Mouse (Mus musculus): ENCODE data around the gene Ugt1a6b. TPM values are rescaled to one million over a fixed set of nuclear protein-coding genes. Genes with fewer than 3 reads are reported as not detected.
A peak's percentile ranks its signal among the peaks of the same experiment; 100 is the strongest.

Ugt1a6b gene
- polyA plus RNA-seq, 1 experiment from 2014 or later: not detected

DNA sequence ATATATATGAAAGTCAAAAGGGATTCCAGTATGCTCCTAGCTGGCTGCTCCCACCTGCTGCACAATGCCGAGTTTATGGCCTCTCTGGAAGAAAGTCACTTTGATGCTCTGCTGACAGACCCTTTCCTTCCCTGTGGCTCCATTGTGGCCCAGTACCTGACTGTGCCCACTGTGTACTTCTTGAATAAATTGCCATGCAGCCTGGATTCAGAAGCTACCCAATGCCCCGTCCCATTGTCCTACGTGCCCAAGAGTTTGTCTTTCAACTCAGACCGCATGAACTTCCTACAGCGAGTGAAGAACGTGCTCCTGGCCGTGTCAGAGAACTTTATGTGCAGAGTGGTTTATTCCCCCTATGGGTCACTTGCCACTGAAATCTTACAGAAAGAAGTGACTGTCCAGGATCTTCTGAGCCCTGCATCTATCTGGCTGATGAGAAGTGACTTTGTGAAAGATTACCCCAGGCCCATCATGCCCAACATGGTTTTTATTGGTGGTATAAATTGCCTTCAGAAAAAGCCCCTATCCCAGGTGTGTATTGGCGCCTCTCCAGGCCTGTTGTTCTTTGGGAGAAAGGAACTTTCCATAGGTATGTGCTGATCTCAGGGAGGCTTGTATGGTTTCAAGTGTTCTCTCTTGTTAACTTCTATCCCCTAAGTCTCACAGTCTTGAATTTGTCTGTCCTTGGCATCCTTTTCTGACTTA, 109.4 kb downstream of the Ugt1a6b start:
- H3K4me2 ChIP-seq (replicated peaks): no peak overlapping the region
- no peaks in the 10 kb centered on the region for H3K27me3 ChIP-seq
- no peak overlapping the region for H3K4me3 ChIP-seq
- no peak for ATAC-seq (ENCODE audit: low FRiP score, low read depth)
- H3K9me3 ChIP-seq: peaks cover 58% of the 10 kb centered on the region
- 61% methylated on average over 8 of the region's 8 CpGs for WGBS
- H3K36me3 ChIP-seq: no peaks in the 10 kb centered on the region
- no peak overlapping the region for H3K9ac ChIP-seq (replicated peaks)
- no peaks in the 10 kb centered on the region for H3K4me1 ChIP-seq
- H3K27ac ChIP-seq (replicated peaks): no peak overlapping the region

- no peaks in the 10 kb centered on the region for H3K36me3 ChIP-seq
- 73% methylated on average over 1 of the region's 1 CpGs for WGBS
- no peak for ATAC-seq (ENCODE audit: low FRiP score, low read depth)
- H3K9me3 ChIP-seq: peaks cover 60% of the 10 kb centered on the region
- no peaks in the 10 kb centered on the region for H3K27me3 ChIP-seq
- no peak overlapping the region for H3K27ac ChIP-seq (replicated peaks)
- no peak overlapping the region for H3K9ac ChIP-seq (replicated peaks)
- H3K4me3 ChIP-seq: no peak overlapping the region
- no peaks in the 10 kb centered on the region for H3K4me1 ChIP-seq
- H3K4me2 ChIP-seq (replicated peaks): no peak overlapping the region
Observed at GRCm38 (mm10) chr1:88213061-88213460, 110.0 kb downstream of the Ugt1a6b start.

DNA sequence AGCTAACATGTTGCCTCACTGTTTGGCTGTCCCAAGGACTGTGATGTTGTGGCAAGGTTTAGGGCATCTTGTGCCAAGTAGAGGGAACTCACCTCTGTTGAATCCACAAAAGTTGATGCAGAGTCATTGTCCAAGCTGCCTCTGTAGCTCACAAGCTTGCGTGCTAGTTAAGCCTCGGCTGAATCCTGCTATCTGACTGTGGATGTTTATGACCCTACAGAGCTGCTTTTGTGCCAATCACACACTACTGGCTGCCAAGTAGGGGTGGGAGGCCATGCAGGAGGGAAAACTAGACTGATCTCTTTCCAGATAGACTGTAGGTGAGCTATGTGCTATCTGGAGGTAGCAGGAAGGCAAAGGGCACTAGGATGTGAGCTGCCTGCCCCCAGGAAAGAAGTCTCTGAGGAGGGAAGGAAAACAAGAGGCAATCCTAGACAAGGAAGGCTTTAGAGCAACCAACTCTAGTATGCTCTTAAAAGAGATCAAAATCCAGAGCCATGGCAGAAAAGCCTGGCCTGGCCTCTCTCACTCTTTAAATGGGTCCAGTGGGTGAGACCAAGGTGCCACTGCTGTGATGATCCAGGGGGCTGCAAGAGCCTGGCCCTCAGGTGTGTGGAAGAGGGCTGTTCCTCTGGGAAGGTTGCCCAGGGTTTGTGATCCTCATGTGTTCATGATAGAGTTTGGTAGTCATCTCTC, 110.9 kb downstream of the Ugt1a6b start:
- H3K4me1 ChIP-seq: no peaks in the 10 kb centered on the region
- WGBS: 79% methylated on average over 2 of the region's 2 CpGs
- no peaks in the 10 kb centered on the region for H3K36me3 ChIP-seq
- no peak overlapping the region for H3K4me3 ChIP-seq
- no peak overlapping the region for H3K9ac ChIP-seq (replicated peaks)
- H3K27ac ChIP-seq (replicated peaks): no peak overlapping the region
- no peaks in the 10 kb centered on the region for H3K27me3 ChIP-seq
- H3K9me3 ChIP-seq: peaks cover 60% of the 10 kb centered on the region
- ATAC-seq (ENCODE audit: low FRiP score, low read depth): 0 out of 2 replicates have a peak, but pooled peaks have one; percentile 7
- H3K4me2 ChIP-seq (replicated peaks): no peak overlapping the region

GRCm38 (mm10) chr1:88214462-88214952, 111.5 kb downstream of the Ugt1a6b start:
- Histone ChIP-seq H3K4me2 (replicated peaks) (no peak overlapping the region), H3K36me3 (no peaks in the 10 kb centered on the region), H3K27ac (replicated peaks) (no peak overlapping the region), H3K9ac (replicated peaks) (no peak overlapping the region), H3K9me3 (peaks cover 60% of the 10 kb centered on the region), H3K4me3 (no peak overlapping the region), H3K4me1 (no peaks in the 10 kb centered on the region), H3K27me3 (no peaks in the 10 kb centered on the region)
- 76% methylated on average over 2 of the region's 2 CpGs for WGBS
- ATAC-seq (ENCODE audit: low FRiP score, low read depth): 0 out of 2 replicates have a peak, but pooled peaks have one; percentile 10

GRCm38 (mm10) chr1:88215466-88216380, 112.7 kb downstream of the Ugt1a6b start:
- no peak for ATAC-seq (ENCODE audit: low FRiP score, low read depth)
- Histone ChIP-seq H3K9ac (replicated peaks) (no peak overlapping the region), H3K4me2 (replicated peaks) (no peak overlapping the region), H3K36me3 (no peaks in the 10 kb centered on the region), H3K9me3 (peaks cover 60% of the 10 kb centered on the region), H3K4me1 (no peaks in the 10 kb centered on the region), H3K27me3 (no peaks in the 10 kb centered on the region), H3K27ac (replicated peaks) (no peak overlapping the region), H3K4me3 (no peak overlapping the region)
- 69% methylated on average over 10 of the region's 10 CpGs for WGBS

DNA sequence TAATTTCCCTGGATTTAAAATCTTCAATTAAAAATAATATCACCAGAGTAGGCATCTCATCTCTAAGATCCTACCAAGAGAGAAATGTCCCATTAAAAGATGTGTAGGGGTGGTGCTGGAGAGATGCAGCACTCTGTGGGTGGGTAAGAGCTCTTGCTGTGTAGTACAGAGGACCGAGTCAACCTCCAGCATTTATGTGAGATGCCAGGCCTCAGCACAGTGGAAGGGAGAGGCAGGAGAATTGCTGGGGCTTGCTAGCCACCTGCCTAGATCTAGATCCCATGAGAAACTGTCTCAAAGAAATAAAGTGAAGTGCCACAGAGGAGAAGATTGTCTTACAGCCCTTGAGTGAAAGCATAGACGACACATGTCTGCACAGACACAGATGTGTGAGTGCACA, 113.5 kb downstream of the Ugt1a6b start:
- Histone ChIP-seq H3K4me3 (no peak overlapping the region), H3K36me3 (no peaks in the 10 kb centered on the region), H3K27me3 (no peaks in the 10 kb centered on the region), H3K9me3 (peaks cover 57% of the 10 kb centered on the region), H3K9ac (replicated peaks) (no peak overlapping the region), H3K4me2 (replicated peaks) (no peak overlapping the region), H3K4me1 (no peaks in the 10 kb centered on the region), H3K27ac (replicated peaks) (no peak overlapping the region)
- ATAC-seq (ENCODE audit: low FRiP score, low read depth): no peak
- WGBS: 52% methylated on average over 2 of the region's 2 CpGs

- Histone ChIP-seq H3K4me2 (replicated peaks) (no peak overlapping the region), H3K36me3 (no peaks in the 10 kb centered on the region), H3K4me3 (no peak overlapping the region), H3K9ac (replicated peaks) (no peak overlapping the region), H3K4me1 (no peaks in the 10 kb centered on the region), H3K27ac (replicated peaks) (no peak overlapping the region), H3K27me3 (no peaks in the 10 kb centered on the region), H3K9me3 (peaks cover 54% of the 10 kb centered on the region)
- ATAC-seq (ENCODE audit: low FRiP score, low read depth): no peak
- WGBS: 62% methylated on average over 2 of the region's 2 CpGs
Observed at GRCm38 (mm10) chr1:88217144-88217543, 114.1 kb downstream of the Ugt1a6b start.

GRCm38 (mm10) chr1:88217576-88217975, 114.5 kb downstream of the Ugt1a6b start:
- Histone ChIP-seq H3K9me3 (peaks cover 52% of the 10 kb centered on the region), H3K4me3 (no peak overlapping the region), H3K27ac (replicated peaks) (no peak overlapping the region), H3K9ac (replicated peaks) (no peak overlapping the region), H3K4me1 (no peaks in the 10 kb centered on the region), H3K27me3 (no peaks in the 10 kb centered on the region), H3K4me2 (replicated peaks) (no peak overlapping the region), H3K36me3 (no peaks in the 10 kb centered on the region)
- WGBS: 40% methylated on average over 3 of the region's 3 CpGs
- no peak for ATAC-seq (ENCODE audit: low FRiP score, low read depth)

- no peak overlapping the region for H3K4me2 ChIP-seq (replicated peaks)
- H3K4me1 ChIP-seq: no peaks in the 10 kb centered on the region
- no peak overlapping the region for H3K27ac ChIP-seq (replicated peaks)
- 75% methylated on average over 9 of the region's 9 CpGs for WGBS
- peaks cover 47% of the 10 kb centered on the region for H3K9me3 ChIP-seq
- no peak overlapping the region for H3K9ac ChIP-seq (replicated peaks)
- no peak for ATAC-seq (ENCODE audit: low FRiP score, low read depth)
- H3K4me3 ChIP-seq: no peak overlapping the region
- H3K27me3 ChIP-seq: no peaks in the 10 kb centered on the region
- no peaks in the 10 kb centered on the region for H3K36me3 ChIP-seq
Observed at GRCm38 (mm10) chr1:88218051-88218450, 115.0 kb downstream of the Ugt1a6b start.

DNA sequence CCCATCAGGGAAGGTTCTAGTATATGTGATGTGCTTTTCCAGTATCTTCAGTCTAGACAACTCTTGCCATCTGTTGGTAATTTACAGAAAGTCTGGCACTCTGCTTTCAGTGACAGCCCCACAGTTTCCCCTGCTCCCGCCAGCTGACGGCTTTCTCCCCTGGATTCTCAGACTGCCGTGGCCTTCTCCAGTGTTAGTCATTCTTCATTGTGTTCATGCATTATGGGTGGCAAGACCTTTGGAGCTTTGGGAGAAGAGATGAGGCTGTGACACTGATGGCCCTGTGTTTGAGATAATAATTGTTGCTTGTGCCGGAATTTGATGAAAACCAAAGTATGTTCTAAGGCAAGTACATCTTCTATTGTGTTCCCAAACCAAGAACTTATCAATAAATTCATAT, 115.5 kb downstream of the Ugt1a6b start:
- no peaks in the 10 kb centered on the region for H3K27me3 ChIP-seq
- 49% methylated on average over 4 of the region's 4 CpGs for WGBS
- no peak for ATAC-seq (ENCODE audit: low FRiP score, low read depth)

DNA sequence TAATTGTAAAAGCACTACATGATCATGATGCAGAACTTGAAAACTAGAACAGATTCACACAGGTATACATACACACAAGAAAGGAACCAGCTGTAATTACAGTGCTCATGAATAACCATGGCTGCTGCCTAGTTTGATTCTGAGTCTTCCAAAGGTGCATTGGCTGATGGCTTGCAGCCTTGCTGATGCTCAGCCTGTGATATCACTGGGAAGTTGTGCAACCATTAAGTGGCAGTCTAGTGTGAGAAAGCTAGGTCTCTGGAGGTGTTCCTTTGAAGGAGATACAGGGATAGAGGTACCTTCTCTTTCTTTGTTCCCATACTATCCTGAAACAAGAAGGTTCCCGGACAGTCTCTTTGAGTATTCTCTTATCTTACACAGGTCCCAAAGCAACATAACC, 116.0 kb downstream of the Ugt1a6b start:
- Histone ChIP-seq H3K9me3 (peaks cover 37% of the 10 kb centered on the region), H3K36me3 (no peaks in the 10 kb centered on the region), H3K9ac (replicated peaks) (no peak overlapping the region), H3K27me3 (no peaks in the 10 kb centered on the region), H3K4me2 (replicated peaks) (no peak overlapping the region), H3K27ac (replicated peaks) (no peak overlapping the region), H3K4me1 (no peaks in the 10 kb centered on the region), H3K4me3 (no peak overlapping the region)
- ATAC-seq (ENCODE audit: low FRiP score, low read depth): no peak
- 15% methylated on average over 1 of the region's 1 CpGs for WGBS

More for the DNA sequence above, 115.5 kb downstream of the Ugt1a6b start:
- no peak overlapping the region for H3K27ac ChIP-seq (replicated peaks)
- H3K4me1 ChIP-seq: no peaks in the 10 kb centered on the region
- H3K4me3 ChIP-seq: no peak overlapping the region
- H3K9ac ChIP-seq (replicated peaks): no peak overlapping the region
- no peaks in the 10 kb centered on the region for H3K36me3 ChIP-seq
- H3K9me3 ChIP-seq: peaks cover 41% of the 10 kb centered on the region
- H3K4me2 ChIP-seq (replicated peaks): no peak overlapping the region

- Histone ChIP-seq H3K9ac (replicated peaks) (no peak overlapping the region), H3K4me3 (no peak overlapping the region), H3K27me3 (no peaks in the 10 kb centered on the region), H3K27ac (replicated peaks) (no peak overlapping the region), H3K9me3 (peaks cover 27% of the 10 kb centered on the region), H3K4me1 (no peaks in the 10 kb centered on the region), H3K4me2 (replicated peaks) (no peak overlapping the region), H3K36me3 (no peaks in the 10 kb centered on the region)
- no peak for ATAC-seq (ENCODE audit: low FRiP score, low read depth)
Observed at GRCm38 (mm10) chr1:88220336-88220735, 117.3 kb downstream of the Ugt1a6b start.
